Mouse (Mus musculus): ENCODE results near the gene Ptges2.

DNA sequence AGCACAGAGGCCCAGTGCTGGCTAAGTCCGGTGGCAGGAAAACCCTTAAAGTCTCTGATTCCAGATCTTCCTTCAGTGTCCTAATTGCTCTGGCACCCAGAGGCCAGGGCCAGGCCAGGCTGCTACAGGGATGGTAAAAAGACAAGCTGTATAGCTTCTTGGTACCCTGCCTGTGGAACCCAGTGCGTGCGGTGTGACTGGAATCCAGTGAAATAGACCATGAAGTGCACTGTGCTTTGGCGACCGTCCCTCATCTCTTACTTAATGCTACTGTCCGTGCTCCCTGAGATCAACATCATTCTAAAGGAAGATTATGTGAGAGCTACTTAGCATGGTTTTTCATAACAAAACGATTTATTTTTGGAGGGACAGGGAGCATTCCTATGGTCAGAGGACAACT lies 15.7 kb downstream of the Ptges2 start:
- no peak for TF ChIP-seq CTCF (IDR thresholded peaks at IDR 0.05; ENCODE audit: borderline replicate concordance, extremely low read depth, insufficient read depth, insufficient read length)
- TF ChIP-seq POLR2A (IDR thresholded peaks at IDR 0.05; ENCODE audit: borderline replicate concordance, extremely low read depth, insufficient read depth, insufficient read length, poor library complexity, severe bottlenecking), result no peak

Measured in brain, embryonic 14.5 days (tissue).